Mouse (Mus musculus): ENCODE data around the gene 1700016C15Rik. TPM values are rescaled to one million over a fixed set of nuclear protein-coding genes. Genes with fewer than 3 reads are reported as not detected.
A peak's percentile ranks its signal among the peaks of the same experiment; 100 is the strongest.

1700016C15Rik gene
- total RNA-seq, 4 experiments from 2014 or later: not detected

DNA sequence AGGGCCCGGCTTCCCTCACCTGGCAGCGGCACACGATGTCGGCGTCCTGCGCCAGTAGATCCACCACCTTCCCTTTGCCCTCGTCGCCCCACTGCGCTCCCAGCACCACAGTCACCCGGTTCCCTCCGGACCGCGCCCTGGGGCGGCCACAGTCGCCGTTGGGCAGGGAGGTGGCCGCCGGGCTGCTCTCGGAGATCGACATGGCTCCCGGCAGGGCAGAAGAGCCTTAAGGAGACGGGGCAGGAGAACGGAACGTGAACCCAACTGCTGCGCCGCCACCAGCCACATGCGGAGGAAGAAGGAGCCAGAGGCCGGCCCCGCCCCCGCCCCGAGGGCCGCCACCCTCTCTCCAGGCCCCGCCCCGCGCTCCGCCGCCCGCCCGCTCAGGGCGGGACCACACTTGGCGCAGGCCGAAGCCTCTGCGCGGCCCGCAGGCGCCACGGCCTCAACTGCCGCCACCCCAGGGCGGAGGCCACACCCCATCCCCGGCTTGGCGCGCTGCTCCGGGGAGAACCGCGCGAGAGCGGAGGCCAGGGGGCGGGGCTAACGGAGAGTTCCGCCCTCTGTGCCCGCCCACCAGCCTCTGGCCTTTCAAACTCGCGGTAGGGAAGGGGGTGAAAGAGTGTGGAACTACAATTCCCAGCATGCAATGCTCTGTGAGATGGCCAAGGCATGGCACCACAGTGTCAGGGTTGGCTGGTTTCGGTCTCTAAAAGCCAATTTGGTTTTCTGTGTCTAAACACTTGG, 66.8 kb downstream of the 1700016C15Rik start, which contains the start of gene Adss:
TSS of gene Adss (minus strand) at position 319 of the 747 bp plus-strand sequence.
- DNase-seq (ENCODE audit: low spot score in 2 of 2): peak; percentile 88 to 98

DNA sequence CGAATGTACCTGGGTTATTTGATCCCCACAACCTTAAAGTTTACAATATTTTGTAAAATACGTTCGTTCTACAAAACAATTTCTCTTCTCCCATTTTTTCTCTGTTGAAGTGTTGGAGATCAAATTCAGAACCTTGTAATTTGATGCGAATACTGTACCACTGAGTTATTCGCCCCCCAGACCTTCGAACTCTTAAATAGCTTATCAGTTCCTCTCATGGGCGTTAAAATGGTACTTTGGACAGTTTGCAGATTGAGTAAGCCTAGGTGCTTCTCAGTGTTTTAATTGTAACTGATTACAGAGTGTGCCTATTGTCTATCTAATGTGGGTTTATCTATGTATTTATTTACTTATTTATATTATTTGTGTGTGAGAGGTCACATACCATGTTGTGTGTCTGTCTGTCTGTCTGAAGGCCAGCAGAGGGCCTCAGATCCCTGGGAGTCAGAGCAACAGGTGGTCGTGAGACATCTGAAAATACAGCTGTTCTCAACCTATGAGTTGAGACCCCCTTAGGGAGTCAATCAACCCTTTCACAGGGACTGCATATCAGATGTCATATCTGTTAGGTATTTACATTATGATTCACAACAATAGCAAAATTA, 67.6 kb downstream of the 1700016C15Rik start:
- DNase-seq (ENCODE audit: low spot score in 2 of 2): no peak

Other genes with a start within 250 kb of the 1700016C15Rik start
- gene Adss, start 66.7 kb downstream of the 1700016C15Rik start, total RNA-seq (2022): 10 to 100 TPM; 69.8 to 74.2 (median 74.2) TPM